Mouse (Mus musculus): ENCODE results near the gene Sstr3. TPM values are rescaled to one million over a fixed set of nuclear protein-coding genes. Genes with fewer than 3 reads are reported as not detected.

The Sstr3 gene
- polyA plus RNA-seq, 1 experiment from 2014 or later, result 0.02 TPM

- H3K4me3 ChIP-seq, result no peak overlapping the region
- 46% methylated on average over 10 of the region's 10 CpGs for WGBS (ENCODE audit: insufficient replicate concordance)
- no peak for ATAC-seq
Observed at GRCm38 (mm10) chr15:78557693-78558535, 13.4 kb upstream of the Sstr3 start.

GRCm38 (mm10) chr15:78554545-78555313, 10.2 kb upstream of the Sstr3 start:
- peak overlapping the region; percentile 55 for H3K4me2 ChIP-seq
- no peak for ATAC-seq
- WGBS (ENCODE audit: insufficient replicate concordance), result 55% methylated on average over 25 of the region's 25 CpGs

More at GRCm38 (mm10) chr15:78557693-78558535, 13.4 kb upstream of the Sstr3 start:
- H3K4me2 ChIP-seq, result no peak overlapping the region
- peaks cover 8% of the 10 kb centered on the region; the same call in 1 of the 2 replicates for H3K27me3 ChIP-seq (replicated peaks)
- peaks cover 22% of the 10 kb centered on the region for H3K36me3 ChIP-seq
- no peaks in the 10 kb centered on the region for H3K9me3 ChIP-seq (replicated peaks)
- 0 out of 2 replicates have a peak, but pooled peaks cover 12% of the 10 kb centered on the region for H3K4me1 ChIP-seq
- no peak overlapping the region for H3K9ac ChIP-seq
- H3K27ac ChIP-seq, result no peak overlapping the region

GRCm38 (mm10) chr15:78549189-78549734, 4.8 kb upstream of the Sstr3 start:
- peak; percentile 32; the same call in 1 of the 2 replicates for ATAC-seq
- H3K4me2 ChIP-seq, result no peak overlapping the region
- no peak overlapping the region for H3K4me3 ChIP-seq
- peaks cover 23% of the 10 kb centered on the region for H3K27me3 ChIP-seq (replicated peaks)
- WGBS (ENCODE audit: insufficient replicate concordance), result 55% methylated on average over 4 of the region's 4 CpGs
- no peaks in the 10 kb centered on the region for H3K36me3 ChIP-seq
- H3K27ac ChIP-seq, result no peak overlapping the region
- peaks cover 22% of the 10 kb centered on the region for H3K4me1 ChIP-seq
- no peak overlapping the region for H3K9ac ChIP-seq
- peaks cover 12% of the 10 kb centered on the region; the same call in 1 of the 2 replicates for H3K9me3 ChIP-seq (replicated peaks)

More at GRCm38 (mm10) chr15:78554545-78555313, 10.2 kb upstream of the Sstr3 start:
- Histone ChIP-seq H3K27me3 (replicated peaks) (peaks cover 8% of the 10 kb centered on the region; the same call in 1 of the 2 replicates), H3K9me3 (replicated peaks) (peaks cover 12% of the 10 kb centered on the region; the same call in 1 of the 2 replicates), H3K9ac (peak overlapping the region; percentile 31; the same call in 1 of the 2 replicates), H3K4me1 (0 out of 2 replicates have a peak, but pooled peaks cover 12% of the 10 kb centered on the region), H3K27ac (no peak overlapping the region), H3K36me3 (no peaks in the 10 kb centered on the region), H3K4me3 (peak overlapping the region; percentile 41)

- peaks cover 28% of the 10 kb centered on the region for H3K27me3 ChIP-seq (replicated peaks)
- H3K36me3 ChIP-seq, result no peaks in the 10 kb centered on the region
- H3K4me2 ChIP-seq, result no peak overlapping the region
- 57% methylated on average over 8 of the region's 8 CpGs for WGBS (ENCODE audit: insufficient replicate concordance)
- H3K9ac ChIP-seq, result no peak overlapping the region
- ATAC-seq, result no peak
- H3K27ac ChIP-seq, result no peak overlapping the region
- peaks cover 22% of the 10 kb centered on the region for H3K4me1 ChIP-seq
- no peak overlapping the region for H3K4me3 ChIP-seq
- peaks cover 12% of the 10 kb centered on the region; the same call in 1 of the 2 replicates for H3K9me3 ChIP-seq (replicated peaks)
Observed at GRCm38 (mm10) chr15:78548711-78549110, 4.2 kb upstream of the Sstr3 start.

GRCm38 (mm10) chr15:78548336-78548665, 3.8 kb upstream of the Sstr3 start:
- H3K27ac ChIP-seq, result no peak overlapping the region
- H3K27me3 ChIP-seq (replicated peaks), result peaks cover 32% of the 10 kb centered on the region
- no peaks in the 10 kb centered on the region for H3K36me3 ChIP-seq
- 17% methylated on average over 3 of the region's 3 CpGs for WGBS (ENCODE audit: insufficient replicate concordance)
- H3K9me3 ChIP-seq (replicated peaks), result peaks cover 12% of the 10 kb centered on the region; the same call in 1 of the 2 replicates
- H3K9ac ChIP-seq, result no peak overlapping the region
- H3K4me3 ChIP-seq, result no peak overlapping the region
- H3K4me1 ChIP-seq, result peaks cover 22% of the 10 kb centered on the region
- ATAC-seq, result peak; percentile 58
- no peak overlapping the region for H3K4me2 ChIP-seq

GRCm38 (mm10) chr15:78547415-78548335, 3.2 kb upstream of the Sstr3 start:
- H3K36me3 ChIP-seq, result no peaks in the 10 kb centered on the region
- peaks cover 38% of the 10 kb centered on the region for H3K27me3 ChIP-seq (replicated peaks)
- peak overlapping the region; percentile 27; the same call in 1 of the 2 replicates for H3K9ac ChIP-seq
- H3K9me3 ChIP-seq (replicated peaks), result peaks cover 12% of the 10 kb centered on the region; the same call in 1 of the 2 replicates
- no peak overlapping the region for H3K4me3 ChIP-seq
- 43% methylated on average over 5 of the region's 5 CpGs for WGBS (ENCODE audit: insufficient replicate concordance)
- ATAC-seq, result no peak
- H3K27ac ChIP-seq, result no peak overlapping the region
- H3K4me2 ChIP-seq, result no peak overlapping the region
- peaks cover 22% of the 10 kb centered on the region for H3K4me1 ChIP-seq

- peaks cover 9% of the 10 kb centered on the region; the same call in 1 of the 2 replicates for H3K9me3 ChIP-seq (replicated peaks)
- H3K4me2 ChIP-seq, result no peak overlapping the region
- H3K4me1 ChIP-seq, result peaks cover 22% of the 10 kb centered on the region
- peaks cover 54% of the 10 kb centered on the region for H3K27me3 ChIP-seq (replicated peaks)
- no peaks in the 10 kb centered on the region for H3K36me3 ChIP-seq
- no peak overlapping the region for H3K9ac ChIP-seq
- H3K4me3 ChIP-seq, result no peak overlapping the region
- no peak overlapping the region for H3K27ac ChIP-seq
- no peak for ATAC-seq
- 53% methylated on average over 4 of the region's 4 CpGs for WGBS (ENCODE audit: insufficient replicate concordance)
Observed at GRCm38 (mm10) chr15:78546060-78546459, 1.6 kb upstream of the Sstr3 start.

GRCm38 (mm10) chr15:78544041-78544440, 444 bp downstream of the Sstr3 start:
- no peak for ATAC-seq
- WGBS (ENCODE audit: insufficient replicate concordance), result 61% methylated on average over 15 of the region's 15 CpGs
- Histone ChIP-seq H3K27me3 (replicated peaks) (peaks cover 74% of the 10 kb centered on the region), H3K4me2 (no peak overlapping the region), H3K27ac (no peak overlapping the region), H3K9me3 (replicated peaks) (no peaks in the 10 kb centered on the region), H3K9ac (no peak overlapping the region), H3K4me1 (peaks cover 16% of the 10 kb centered on the region), H3K36me3 (no peaks in the 10 kb centered on the region), H3K4me3 (no peak overlapping the region)

GRCm38 (mm10) chr15:78542767-78543303, 1.6 kb downstream of the Sstr3 start:
- no peak for ATAC-seq
- no peaks in the 10 kb centered on the region for H3K36me3 ChIP-seq
- H3K27ac ChIP-seq, result no peak overlapping the region
- peaks cover 86% of the 10 kb centered on the region for H3K27me3 ChIP-seq (replicated peaks)
- no peak overlapping the region for H3K9ac ChIP-seq
- WGBS (ENCODE audit: insufficient replicate concordance), result 60% methylated on average over 7 of the region's 7 CpGs
- peaks cover 4% of the 10 kb centered on the region; the same call in 1 of the 2 replicates for H3K4me1 ChIP-seq
- no peaks in the 10 kb centered on the region for H3K9me3 ChIP-seq (replicated peaks)
- H3K4me3 ChIP-seq, result no peak overlapping the region
- no peak overlapping the region for H3K4me2 ChIP-seq

GRCm38 (mm10) chr15:78542098-78542766, 2.3 kb downstream of the Sstr3 start:
- Histone ChIP-seq H3K4me2 (no peak overlapping the region), H3K4me1 (no peaks in the 10 kb centered on the region), H3K9ac (no peak overlapping the region), H3K36me3 (no peaks in the 10 kb centered on the region), H3K27me3 (replicated peaks) (peaks cover 88% of the 10 kb centered on the region), H3K27ac (no peak overlapping the region), H3K9me3 (replicated peaks) (no peaks in the 10 kb centered on the region), H3K4me3 (no peak overlapping the region)
- no peak for ATAC-seq
- WGBS (ENCODE audit: insufficient replicate concordance), result 63% methylated on average over 3 of the region's 3 CpGs

Measured in liver, embryonic 12.5 days (tissue).